Mouse (Mus musculus) liver, postnatal 0 days (tissue): ENCODE results near the gene Trim15. TPM values are rescaled to one million over a fixed set of nuclear protein-coding genes. Genes with fewer than 3 reads are reported as not detected.
A peak's percentile ranks its signal among the peaks of the same experiment; 100 is the strongest.

Experiments
- ATAC-seq: fragments of 200-750 bp; cut with Nextera tagmentation; 2 replicates; pipeline ENCODE4 v1.8.0; 2017; ENCODE audit warnings: mild to moderate bottlenecking, moderate library complexity
- DNase-seq: peaks from one replicate; pipeline ENCODE4 v3.0.0-alpha.2; 2016
- H3K27ac ChIP-seq: fragments of 300-500 bp; sonication (generic); 2 replicates; pipeline ENCODE4 v1.5.1; 2014; ENCODE audit warnings: antibody characterized with exemption, moderate library complexity, mild to moderate bottlenecking, low read depth
- H3K27me3 ChIP-seq: fragments of 300-500 bp; sonication (generic); 2 replicates; pipeline ENCODE4 v1.6.1; 2014; ENCODE audit warnings: low read length, control low read depth, mixed read lengths; ENCODE audit not compliant: insufficient read depth
- H3K36me3 ChIP-seq: fragments of 300-500 bp; sonication (generic); replicated peaks from 2 replicates; pipeline ENCODE4 v1.6.1; 2014; ENCODE audit warnings: mild to moderate bottlenecking, control low read depth, low read length, moderate library complexity, mixed read lengths; ENCODE audit not compliant: insufficient read depth
- H3K4me1 ChIP-seq: fragments of 300-500 bp; sonication (generic); 2 replicates; pipeline ENCODE4 v1.6.1; 2014; ENCODE audit warnings: antibody characterized with exemption, mild to moderate bottlenecking, control low read depth; ENCODE audit not compliant: insufficient read depth
- H3K4me2 ChIP-seq: fragments of 300-500 bp; sonication (generic); 2 replicates; pipeline ENCODE4 v1.6.1; 2014; ENCODE audit warnings: low read depth, mild to moderate bottlenecking, low read length, moderate library complexity, mixed read lengths
- H3K4me3 ChIP-seq: fragments of 300-500 bp; sonication (generic); 2 replicates; pipeline ENCODE4 v1.5.1; 2014; ENCODE audit warnings: low read depth, low read length
- H3K9ac ChIP-seq: fragments of 300-500 bp; sonication (generic); replicated peaks from 2 replicates; pipeline ENCODE4 v1.6.1; 2014; ENCODE audit warnings: mild to moderate bottlenecking, moderate library complexity
- H3K9me3 ChIP-seq: fragments of 300-500 bp; sonication (generic); 2 replicates; pipeline ENCODE4 v1.6.1; 2016; ENCODE audit warnings: mild to moderate bottlenecking, control low read depth, low read length, mixed read lengths
- CTCF ChIP-seq: sonication (generic); IDR thresholded peaks from 2 replicates; pipeline ENCODE4 v1.5.1; 2016; ENCODE audit warnings: antibody characterized with exemption, low read depth
- EP300 ChIP-seq: IDR thresholded peaks from 2 replicates; pipeline ENCODE4 v1.6.1; 2016; ENCODE audit warnings: antibody characterized with exemption, low read depth, mild to moderate bottlenecking
- WGBS: fragments of 180-500 bp; shearing (Covaris S2); extraction: QIAGEN DNeasy Blood & Tissue Kit; methylation state at CpG from one replicate; pipeline ENCODE4 v1.1.7; 2014; ENCODE audit not compliant: insufficient replicate concordance; 5-methylcytosine and 5-hydroxymethylcytosine counted together
- polyA plus RNA-seq: library from polyadenylated mRNA; unstranded; fragments of >200 nt; fragmentation: Nextera tagmentation; extraction: Ambion mirVana; gene quantifications from 2 replicates; pipeline ENCODE4 v1.2.1, GENCODE M21; 2015

The Trim15 gene
- polyA plus RNA-seq, 1 experiment from 2014 or later, result 0.12 TPM

DNA sequence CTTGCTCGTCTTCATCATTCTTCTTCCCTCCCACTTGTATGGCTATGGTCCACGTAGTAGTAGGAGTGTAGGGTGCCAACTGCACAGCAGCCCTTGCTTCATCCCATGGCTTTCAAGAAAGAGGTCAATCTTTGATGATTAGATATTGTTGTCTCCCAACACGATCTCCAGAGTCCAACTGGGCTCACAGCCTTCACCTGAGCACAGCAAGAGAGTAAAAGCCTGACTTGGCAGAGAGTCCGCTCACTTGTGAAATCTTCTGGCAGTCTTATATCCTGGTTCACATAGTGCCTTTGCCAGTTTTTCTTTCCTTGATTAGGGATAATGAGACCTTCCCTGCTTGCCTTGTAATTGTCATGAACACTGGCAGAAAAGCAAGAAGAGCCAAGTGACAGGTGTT is 10.8 kb downstream of the Trim15 start:
- Histone ChIP-seq H3K27me3 (no peaks in the 10 kb centered on the region), H3K27ac (no peak overlapping the region), H3K9me3 (no peaks in the 10 kb centered on the region), H3K4me2 (no peak overlapping the region), H3K4me3 (no peak overlapping the region), H3K9ac (no peak overlapping the region), H3K36me3 (peaks cover 45% of the 10 kb centered on the region), H3K4me1 (peaks cover 3% of the 10 kb centered on the region; the same call in 1 of the 2 replicates)
- DNase-seq (no peak), ATAC-seq (no peak)
- 85% methylated on average over 4 of the region's 4 CpGs for WGBS
- TF ChIP-seq EP300 (no peak), CTCF (no peak)

DNA sequence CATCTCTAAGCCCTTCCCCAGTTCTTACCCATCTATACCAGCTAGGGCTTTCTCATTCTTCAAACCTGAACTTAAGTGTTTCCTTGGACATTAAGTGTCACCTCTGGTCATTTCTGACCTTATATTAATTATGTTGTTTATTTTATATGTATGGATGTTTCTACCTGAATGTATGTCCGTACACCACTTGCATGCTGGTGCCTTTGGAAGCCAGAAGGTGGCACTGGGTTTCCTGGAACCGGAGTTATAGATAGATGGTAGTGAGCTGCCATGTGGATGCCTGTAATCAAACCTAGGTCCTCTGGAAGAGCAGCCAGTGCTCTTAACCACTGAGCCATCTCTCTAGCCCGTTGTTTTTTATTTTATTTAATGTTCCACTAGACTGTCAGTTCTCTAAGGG is 11.5 kb downstream of the Trim15 start:
- H3K36me3 ChIP-seq, result peaks cover 45% of the 10 kb centered on the region
- WGBS, result 86% methylated on average over 3 of the region's 3 CpGs

DNA sequence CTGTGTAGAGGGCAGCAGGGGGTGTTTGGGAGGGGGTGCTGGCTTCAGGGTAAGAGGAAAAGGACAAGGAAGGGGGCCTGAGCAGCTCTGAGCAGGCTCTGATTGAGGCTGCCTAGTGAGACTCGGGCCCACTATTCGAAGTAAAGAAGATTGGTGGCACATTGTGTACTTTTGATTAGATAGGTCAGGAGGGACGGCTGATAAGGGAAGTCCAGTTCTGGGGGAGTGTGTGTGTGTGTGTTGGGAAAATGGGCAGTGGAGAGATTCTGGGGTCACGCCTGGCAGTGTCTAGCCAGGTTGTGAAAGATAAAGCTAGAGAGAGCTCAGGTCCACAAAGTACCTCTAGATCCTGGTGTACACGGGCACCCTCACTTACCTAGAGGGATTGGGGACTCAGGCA is 15.4 kb downstream of the Trim15 start:
- peaks cover 6% of the 10 kb centered on the region; the same call in 1 of the 2 replicates for H3K4me1 ChIP-seq
- DNase-seq (no peak), ATAC-seq (0 out of 2 replicates have a peak, but pooled peaks have one; percentile 19)
- H3K4me3 ChIP-seq, result no peak overlapping the region
- TF ChIP-seq EP300, result no peak
- no peak for TF ChIP-seq CTCF
- no peak overlapping the region for H3K9ac ChIP-seq
- H3K27me3 ChIP-seq, result no peaks in the 10 kb centered on the region
- H3K27ac ChIP-seq, result no peak overlapping the region
- no peak overlapping the region for H3K4me2 ChIP-seq
- no peaks in the 10 kb centered on the region for H3K9me3 ChIP-seq
- peaks cover 25% of the 10 kb centered on the region for H3K36me3 ChIP-seq
- WGBS, result 50% methylated on average over 5 of the region's 5 CpGs

More for the DNA sequence above, 11.5 kb downstream of the Trim15 start:
- Histone ChIP-seq H3K4me2 (no peak overlapping the region), H3K27me3 (no peaks in the 10 kb centered on the region), H3K4me1 (peaks cover 6% of the 10 kb centered on the region; the same call in 1 of the 2 replicates), H3K27ac (no peak overlapping the region), H3K9me3 (no peaks in the 10 kb centered on the region), H3K9ac (no peak overlapping the region), H3K4me3 (no peak overlapping the region)
- DNase-seq (no peak), ATAC-seq (no peak)
- TF ChIP-seq CTCF, result peak; percentile 56
- TF ChIP-seq EP300, result no peak

DNA sequence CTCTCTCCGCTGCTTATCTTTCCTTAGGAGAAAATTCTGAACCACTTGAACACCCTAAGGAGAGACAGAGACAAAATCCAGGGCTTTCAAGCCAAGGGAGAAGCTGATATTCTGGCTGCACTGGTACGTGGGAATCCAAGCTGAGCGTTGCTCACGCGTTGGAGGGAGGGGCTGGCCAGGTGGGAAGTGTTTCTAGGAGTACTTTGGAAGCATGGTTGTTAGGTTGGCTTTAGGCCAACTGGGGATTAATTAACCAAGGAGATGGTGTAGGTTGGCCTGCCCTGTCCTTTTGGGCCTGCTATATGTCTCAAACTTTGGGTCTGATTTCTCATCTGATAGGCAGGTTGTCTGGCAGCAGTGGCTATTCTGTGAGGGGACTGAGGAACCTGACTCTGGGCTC is 15.8 kb downstream of the Trim15 start:
- Histone ChIP-seq H3K4me2 (no peak overlapping the region), H3K4me1 (peaks cover 6% of the 10 kb centered on the region; the same call in 1 of the 2 replicates), H3K9ac (no peak overlapping the region), H3K27me3 (no peaks in the 10 kb centered on the region), H3K36me3 (peaks cover 22% of the 10 kb centered on the region), H3K4me3 (no peak overlapping the region), H3K9me3 (no peaks in the 10 kb centered on the region), H3K27ac (no peak overlapping the region)
- DNase-seq (no peak), ATAC-seq (peak; percentile 38; the same call in 1 of the 2 replicates)
- no peak for TF ChIP-seq CTCF
- no peak for TF ChIP-seq EP300
- WGBS, result 67% methylated on average over 5 of the region's 5 CpGs

DNA sequence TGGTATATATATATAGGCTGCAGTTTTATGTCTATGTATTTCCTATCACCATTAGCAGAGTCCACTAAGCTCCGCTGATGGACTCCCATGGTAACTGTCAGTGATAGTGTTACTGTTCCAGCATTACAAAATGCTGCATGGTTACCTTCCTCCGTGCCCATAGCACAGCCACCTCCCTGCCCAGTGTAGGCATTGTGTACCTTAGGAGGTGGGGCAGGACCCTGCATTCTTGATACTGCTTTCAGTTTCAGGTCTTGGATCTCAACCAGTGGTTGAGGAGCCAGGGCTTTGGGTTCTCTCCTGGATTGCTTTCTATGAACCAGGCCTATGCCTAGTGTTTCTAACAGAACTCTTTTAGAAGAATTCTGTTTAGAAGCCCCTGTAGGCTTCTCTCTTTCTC is 17.0 kb downstream of the Trim15 start:
- DNase-seq (no peak), ATAC-seq (no peak)
- no peaks in the 10 kb centered on the region for H3K9me3 ChIP-seq
- no peak for TF ChIP-seq EP300
- TF ChIP-seq CTCF, result no peak
- no peaks in the 10 kb centered on the region for H3K27me3 ChIP-seq
- no peak overlapping the region for H3K9ac ChIP-seq
- peaks cover 17% of the 10 kb centered on the region for H3K36me3 ChIP-seq
- peaks cover 9% of the 10 kb centered on the region; the same call in 1 of the 2 replicates for H3K4me1 ChIP-seq
- H3K4me3 ChIP-seq, result no peak overlapping the region
- no peak overlapping the region for H3K4me2 ChIP-seq
- no peak overlapping the region for H3K27ac ChIP-seq
- 70% methylated on average over 2 of the region's 2 CpGs for WGBS

DNA sequence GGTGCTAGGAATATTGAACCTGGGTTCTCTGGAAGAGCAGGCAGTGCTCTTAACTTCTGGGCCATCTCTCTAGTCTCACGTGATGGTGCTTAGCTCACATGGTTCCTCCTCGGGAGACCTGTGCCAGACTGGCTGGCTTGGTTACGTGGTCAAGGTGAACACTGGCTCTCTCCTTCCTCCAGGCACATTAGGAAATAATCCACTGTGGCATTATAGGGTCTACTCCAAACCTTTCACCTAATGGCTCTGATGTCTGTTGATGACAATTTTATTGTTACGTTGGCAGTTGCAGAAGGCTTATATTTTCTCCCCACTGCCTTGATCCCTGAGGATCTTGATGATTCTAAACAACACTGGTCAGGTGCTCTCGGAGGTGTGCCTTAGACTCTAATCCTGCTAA is 18.1 kb downstream of the Trim15 start:
- Histone ChIP-seq H3K4me1 (peaks cover 20% of the 10 kb centered on the region), H3K9me3 (no peaks in the 10 kb centered on the region), H3K27ac (no peak overlapping the region), H3K9ac (no peak overlapping the region), H3K27me3 (no peaks in the 10 kb centered on the region), H3K4me3 (no peak overlapping the region), H3K36me3 (peaks cover 17% of the 10 kb centered on the region), H3K4me2 (no peak overlapping the region)
- WGBS, result 71% methylated on average over 5 of the region's 5 CpGs
- TF ChIP-seq CTCF (no peak), EP300 (no peak)
- ATAC-seq (no peak), DNase-seq (no peak)

DNA sequence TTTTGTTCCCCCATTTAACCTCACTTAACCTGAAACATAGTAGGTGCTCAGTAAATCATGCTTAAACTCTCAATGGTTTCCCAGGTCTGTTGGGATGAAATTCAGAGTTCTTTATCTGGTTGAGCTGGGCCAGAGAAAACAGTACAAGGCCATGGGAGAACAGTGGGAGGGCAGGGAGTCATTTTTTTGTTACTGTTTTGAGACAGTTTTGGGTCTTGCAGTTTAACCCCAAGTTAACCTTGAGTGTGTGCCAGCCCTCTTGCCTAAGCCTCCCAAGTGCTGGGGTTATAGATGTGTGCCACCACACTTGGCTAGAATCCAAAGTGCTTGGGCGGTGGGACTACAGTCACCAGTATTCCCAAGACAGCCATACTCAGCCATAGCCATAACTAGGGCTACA is 22.3 kb downstream of the Trim15 start:
- no peaks in the 10 kb centered on the region; the same call in 1 of the 2 replicates for H3K36me3 ChIP-seq
- H3K27me3 ChIP-seq, result no peaks in the 10 kb centered on the region
- H3K4me2 ChIP-seq, result no peak overlapping the region
- no peaks in the 10 kb centered on the region for H3K9me3 ChIP-seq
- H3K27ac ChIP-seq, result peak overlapping the region; percentile 31
- peaks cover 30% of the 10 kb centered on the region for H3K4me1 ChIP-seq
- TF ChIP-seq EP300, result no peak
- TF ChIP-seq CTCF, result no peak
- WGBS, result 47% methylated on average over 1 of the region's 1 CpGs
- H3K9ac ChIP-seq, result no peak overlapping the region
- H3K4me3 ChIP-seq, result no peak overlapping the region
- ATAC-seq, result no peak
- peak; percentile 17 for DNase-seq
